Mouse (Mus musculus) hindbrain, embryonic 14.5 days (tissue): ENCODE data around the gene Mrnip. TPM values are rescaled to one million over a fixed set of nuclear protein-coding genes. Genes with fewer than 3 reads are reported as not detected.

Experiments
- ATAC-seq: fragments of 200-750 bp; cut with Nextera tagmentation; 2 replicates; pipeline ENCODE4 v1.8.0; 2017; ENCODE audit warnings: moderate number of reproducible peaks, mild to moderate bottlenecking, moderate TSS enrichment, moderate library complexity; ENCODE audit not compliant: low FRiP score
- DNase-seq: peaks from one replicate; pipeline ENCODE4 v3.0.0-alpha.2; 2015; ENCODE audit warnings: low spot score
- H3K27ac ChIP-seq: fragments of 300-500 bp; sonication (generic); 2 replicates; pipeline ENCODE4 v1.5.1; 2014; ENCODE audit warnings: mild to moderate bottlenecking, moderate library complexity
- H3K27me3 ChIP-seq: fragments of 300-500 bp; sonication (generic); 2 replicates; pipeline ENCODE4 v1.6.1; 2014; ENCODE audit warnings: mild to moderate bottlenecking, low read length, mixed read lengths; ENCODE audit not compliant: control insufficient read depth, insufficient read depth
- H3K36me3 ChIP-seq: fragments of 300-500 bp; sonication (generic); replicated peaks from 2 replicates; pipeline ENCODE4 v1.6.1; 2014; ENCODE audit not compliant: control insufficient read depth, insufficient read depth
- H3K4me1 ChIP-seq: fragments of 300-500 bp; sonication (generic); replicated peaks from 2 replicates; pipeline ENCODE4 v1.6.1; 2014; ENCODE audit warnings: antibody characterized with exemption, low read length, mixed read lengths; ENCODE audit not compliant: control insufficient read depth, insufficient read depth
- H3K4me2 ChIP-seq: fragments of 300-500 bp; sonication (generic); replicated peaks from 2 replicates; pipeline ENCODE4 v1.6.1; 2014; ENCODE audit warnings: mild to moderate bottlenecking, moderate library complexity
- H3K4me3 ChIP-seq: fragments of 300-500 bp; sonication (generic); replicated peaks from 2 replicates; pipeline ENCODE4 v1.5.1; 2014; ENCODE audit warnings: mild to moderate bottlenecking, low read length
- H3K9ac ChIP-seq: fragments of 300-500 bp; sonication (generic); 2 replicates; pipeline ENCODE4 v1.6.1; 2014
- H3K9me3 ChIP-seq: fragments of 300-500 bp; sonication (generic); 2 replicates; pipeline ENCODE4 v1.6.1; 2016; ENCODE audit warnings: low read length; ENCODE audit not compliant: control insufficient read depth
- WGBS: fragments of 180-500 bp; shearing (Covaris S2); extraction: QIAGEN DNeasy Blood & Tissue Kit; methylation state at CpG from one replicate; pipeline ENCODE4 v1.1.7; 2014; 5-methylcytosine and 5-hydroxymethylcytosine counted together
- polyA plus RNA-seq: library from polyadenylated mRNA; unstranded; fragments of >200 nt; fragmentation: Nextera tagmentation; extraction: Ambion mirVana; gene quantifications from 2 replicates; pipeline ENCODE4 v1.2.1, GENCODE M21; 2014

The Mrnip gene
- polyA plus RNA-seq, 1 experiment from 2014 or later, result 37.7 TPM

DNA sequence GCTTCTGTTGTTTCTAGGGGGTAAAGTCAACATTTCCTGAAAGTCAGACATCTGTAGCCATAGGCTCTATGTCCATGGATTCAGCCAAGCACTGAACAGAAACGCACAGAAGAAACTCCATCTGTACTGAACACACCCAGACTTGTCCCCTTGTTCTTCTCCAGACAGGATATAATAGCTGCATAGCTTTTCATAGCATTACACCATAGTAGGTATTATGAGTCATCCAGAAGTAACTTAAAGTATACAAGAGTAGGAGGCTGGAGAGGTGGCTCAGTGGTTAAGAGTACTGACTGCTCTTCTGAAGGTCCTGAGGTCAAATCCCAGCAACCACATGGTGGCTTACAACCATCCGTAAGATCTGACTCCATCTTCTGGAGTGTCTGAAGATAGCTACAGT is 18.5 kb upstream of the Mrnip start:
- no peak overlapping the region for H3K4me2 ChIP-seq
- no peaks in the 10 kb centered on the region for H3K9me3 ChIP-seq
- no peak overlapping the region for H3K27ac ChIP-seq
- ATAC-seq (no peak), DNase-seq (no peak)
- no peak overlapping the region for H3K9ac ChIP-seq
- no peaks in the 10 kb centered on the region for H3K27me3 ChIP-seq
- 98% methylated on average over 2 of the region's 2 CpGs for WGBS
- H3K36me3 ChIP-seq, result peaks cover 100% of the 10 kb centered on the region
- H3K4me3 ChIP-seq, result no peak overlapping the region
- no peaks in the 10 kb centered on the region for H3K4me1 ChIP-seq

GRCm38 (mm10) chr11:50156725-50157258 is 17.5 kb upstream of the Mrnip start:
- H3K4me2 ChIP-seq, result no peak overlapping the region
- ATAC-seq (no peak), DNase-seq (no peak)
- H3K27me3 ChIP-seq, result no peaks in the 10 kb centered on the region
- H3K9me3 ChIP-seq, result no peaks in the 10 kb centered on the region
- no peak overlapping the region for H3K27ac ChIP-seq
- H3K4me3 ChIP-seq, result no peak overlapping the region
- peaks cover 100% of the 10 kb centered on the region for H3K36me3 ChIP-seq
- no peak overlapping the region for H3K9ac ChIP-seq
- 93% methylated on average over 16 of the region's 16 CpGs for WGBS
- no peaks in the 10 kb centered on the region for H3K4me1 ChIP-seq

- no peak for DNase-seq
- WGBS, result 93% methylated on average over 7 of the region's 7 CpGs
- no peaks in the 10 kb centered on the region for H3K9me3 ChIP-seq
- no peaks in the 10 kb centered on the region for H3K4me1 ChIP-seq
- H3K9ac ChIP-seq, result no peak overlapping the region
- ATAC-seq, result no peak
- H3K4me2 ChIP-seq, result no peak overlapping the region
- H3K27ac ChIP-seq, result no peak overlapping the region
- H3K27me3 ChIP-seq, result no peaks in the 10 kb centered on the region
- H3K4me3 ChIP-seq, result no peak overlapping the region
- H3K36me3 ChIP-seq, result peaks cover 100% of the 10 kb centered on the region
Observed at GRCm38 (mm10) chr11:50158346-50158745, 15.9 kb upstream of the Mrnip start.

- Histone ChIP-seq H3K27ac (no peak overlapping the region), H3K9ac (no peak overlapping the region), H3K4me3 (no peak overlapping the region), H3K27me3 (no peaks in the 10 kb centered on the region), H3K4me1 (no peaks in the 10 kb centered on the region), H3K36me3 (peaks cover 100% of the 10 kb centered on the region), H3K4me2 (no peak overlapping the region), H3K9me3 (no peaks in the 10 kb centered on the region)
- 87% methylated on average over 4 of the region's 4 CpGs for WGBS
- DNase-seq (no peak), ATAC-seq (no peak)
Observed at GRCm38 (mm10) chr11:50159347-50159746, 14.9 kb upstream of the Mrnip start.

DNA sequence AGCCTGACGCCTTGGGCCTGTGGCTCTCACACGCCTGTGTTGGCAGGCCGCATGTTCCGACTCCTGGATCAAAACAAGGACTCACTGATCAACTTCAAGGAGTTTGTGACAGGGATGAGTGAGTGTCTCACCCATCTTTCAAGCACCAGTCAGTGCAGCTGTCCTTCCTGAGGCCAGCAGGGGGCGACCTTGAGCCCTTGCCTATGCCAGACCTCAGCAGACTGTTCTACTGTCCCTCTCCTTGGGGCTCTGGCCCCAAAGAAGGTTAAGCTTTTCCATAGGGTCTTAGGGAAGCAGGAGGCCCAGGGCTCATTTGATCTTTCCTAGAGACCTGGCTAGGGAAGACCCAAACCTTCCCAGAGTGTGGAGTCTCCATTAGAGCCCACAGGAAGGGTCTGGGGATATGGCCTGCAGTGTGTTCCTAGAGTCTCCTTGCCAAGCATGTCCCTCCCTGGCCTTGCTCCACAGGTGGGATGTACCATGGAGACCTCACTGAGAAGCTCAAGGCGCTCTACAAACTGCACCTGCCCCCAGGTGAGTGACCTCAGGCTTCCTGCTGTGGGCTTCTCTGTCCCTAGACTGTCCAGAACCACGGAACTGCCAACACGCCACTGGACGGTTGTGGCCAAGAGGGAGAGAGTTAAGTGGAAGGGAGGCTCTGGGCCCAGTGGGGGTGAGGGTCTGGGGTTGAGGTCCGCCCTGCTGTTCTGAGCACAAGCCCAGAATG is 12.5 kb upstream of the Mrnip start:
- no peak overlapping the region for H3K4me3 ChIP-seq
- no peak overlapping the region for H3K4me2 ChIP-seq
- H3K27me3 ChIP-seq, result no peaks in the 10 kb centered on the region
- DNase-seq (peak; percentile 62), ATAC-seq (no peak)
- WGBS, result 65% methylated on average over 10 of the region's 10 CpGs
- no peaks in the 10 kb centered on the region for H3K4me1 ChIP-seq
- H3K36me3 ChIP-seq, result peaks cover 93% of the 10 kb centered on the region
- H3K27ac ChIP-seq, result no peak overlapping the region
- H3K9me3 ChIP-seq, result no peaks in the 10 kb centered on the region
- H3K9ac ChIP-seq, result no peak overlapping the region

DNA sequence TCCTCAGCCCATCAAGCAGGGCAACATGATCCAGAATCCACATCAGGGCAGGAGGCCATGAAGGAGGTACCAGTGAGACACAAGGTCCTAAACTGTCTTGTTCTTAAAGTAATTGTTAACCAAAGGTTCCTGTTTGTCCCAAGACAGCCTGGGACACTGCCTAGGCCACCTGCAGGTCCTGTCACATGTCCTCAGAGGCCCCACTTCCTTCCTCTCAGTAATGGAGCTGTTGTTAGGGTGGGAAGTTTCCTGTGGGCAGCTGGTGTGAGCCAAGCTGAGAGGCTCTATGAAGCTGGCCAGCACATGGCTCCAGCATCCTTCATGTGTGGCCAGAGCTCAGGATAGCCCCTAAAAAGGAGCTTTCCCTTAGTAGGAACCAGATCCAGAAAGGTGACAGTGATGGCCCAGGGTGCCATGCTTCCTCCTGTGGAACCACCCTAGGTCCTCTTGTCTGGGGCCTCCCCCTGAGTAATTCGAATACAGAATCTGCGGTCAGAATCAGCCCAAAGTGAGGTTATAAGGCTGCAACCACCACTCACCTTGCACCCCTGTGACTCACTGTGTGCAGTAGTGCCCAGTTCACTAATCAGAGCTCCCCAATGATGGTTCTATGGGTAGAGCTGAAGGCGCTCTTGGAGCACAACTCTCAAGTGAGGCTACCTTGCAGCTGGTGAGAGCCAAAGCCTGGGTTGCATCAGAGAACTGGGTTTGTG is 11.8 kb upstream of the Mrnip start:
- Histone ChIP-seq H3K27ac (no peak overlapping the region), H3K9me3 (no peaks in the 10 kb centered on the region), H3K27me3 (no peaks in the 10 kb centered on the region), H3K4me3 (no peak overlapping the region), H3K4me1 (no peaks in the 10 kb centered on the region), H3K36me3 (peaks cover 86% of the 10 kb centered on the region), H3K4me2 (no peak overlapping the region), H3K9ac (no peak overlapping the region)
- DNase-seq, result no peak
- 99% methylated on average over 3 of the region's 3 CpGs for WGBS
- no peak for ATAC-seq

GRCm38 (mm10) chr11:50168352-50168751 is 5.9 kb upstream of the Mrnip start:
- WGBS, result 81% methylated on average over 5 of the region's 5 CpGs
- no peak overlapping the region for H3K9ac ChIP-seq
- H3K4me2 ChIP-seq, result no peak overlapping the region
- no peak for ATAC-seq
- H3K27me3 ChIP-seq, result no peaks in the 10 kb centered on the region
- no peaks in the 10 kb centered on the region for H3K9me3 ChIP-seq
- no peak overlapping the region for H3K27ac ChIP-seq
- DNase-seq, result no peak
- H3K4me3 ChIP-seq, result no peak overlapping the region
- peaks cover 76% of the 10 kb centered on the region for H3K36me3 ChIP-seq
- H3K4me1 ChIP-seq, result no peaks in the 10 kb centered on the region

DNA sequence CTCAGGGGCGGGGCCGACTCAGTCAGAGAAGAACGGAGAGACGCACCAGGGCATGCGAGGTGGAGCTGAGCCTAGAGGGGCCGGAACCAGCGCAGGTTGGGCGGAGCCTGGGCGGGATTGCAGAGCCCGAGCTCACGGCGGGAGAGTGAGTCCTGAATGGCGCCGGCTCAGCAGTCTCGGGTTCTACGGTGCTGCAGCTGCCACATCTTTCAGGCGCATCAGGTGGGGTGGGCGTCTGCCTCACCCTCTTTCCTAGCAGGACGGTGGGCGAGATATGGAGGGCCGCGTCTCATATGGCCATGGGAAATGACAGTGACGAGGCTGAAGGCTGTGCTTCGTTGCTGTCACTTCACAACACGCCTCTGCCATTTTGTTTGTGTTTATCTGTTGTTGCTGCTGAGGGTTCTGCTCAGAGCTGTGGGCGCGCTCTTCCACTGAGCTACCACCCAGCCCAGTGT is 515 bp downstream of the Mrnip start:
- peak overlapping the region; percentile 72 for H3K4me3 ChIP-seq
- ATAC-seq (peak; percentile 99), DNase-seq (peak; percentile 97)
- H3K27me3 ChIP-seq, result no peaks in the 10 kb centered on the region
- peak overlapping the region; percentile 78 for H3K27ac ChIP-seq
- peak overlapping the region; percentile 88 for H3K9ac ChIP-seq
- peaks cover 9% of the 10 kb centered on the region for H3K4me1 ChIP-seq
- H3K36me3 ChIP-seq, result peaks cover 50% of the 10 kb centered on the region
- peak overlapping the region; percentile 53 for H3K4me2 ChIP-seq
- WGBS, result under 1% methylated on average over 26 of the region's 27 CpGs
- H3K9me3 ChIP-seq, result no peaks in the 10 kb centered on the region

- H3K27ac ChIP-seq, result no peak overlapping the region
- 82% methylated on average over 3 of the region's 3 CpGs for WGBS
- ATAC-seq (no peak), DNase-seq (no peak)
- H3K9me3 ChIP-seq, result no peaks in the 10 kb centered on the region
- H3K27me3 ChIP-seq, result no peaks in the 10 kb centered on the region
- H3K4me1 ChIP-seq, result peaks cover 9% of the 10 kb centered on the region
- H3K36me3 ChIP-seq, result peaks cover 40% of the 10 kb centered on the region
- H3K4me3 ChIP-seq, result no peak overlapping the region
- no peak overlapping the region for H3K9ac ChIP-seq
- no peak overlapping the region for H3K4me2 ChIP-seq
Observed at GRCm38 (mm10) chr11:50176351-50176750, 2.1 kb downstream of the Mrnip start.
